Mouse (Mus musculus): ENCODE results near the gene Gm8439. TPM values are rescaled to one million over a fixed set of nuclear protein-coding genes. Genes with fewer than 3 reads are reported as not detected.

Gm8439 gene
- polyA plus RNA-seq, 1 experiment, result not detected

DNA sequence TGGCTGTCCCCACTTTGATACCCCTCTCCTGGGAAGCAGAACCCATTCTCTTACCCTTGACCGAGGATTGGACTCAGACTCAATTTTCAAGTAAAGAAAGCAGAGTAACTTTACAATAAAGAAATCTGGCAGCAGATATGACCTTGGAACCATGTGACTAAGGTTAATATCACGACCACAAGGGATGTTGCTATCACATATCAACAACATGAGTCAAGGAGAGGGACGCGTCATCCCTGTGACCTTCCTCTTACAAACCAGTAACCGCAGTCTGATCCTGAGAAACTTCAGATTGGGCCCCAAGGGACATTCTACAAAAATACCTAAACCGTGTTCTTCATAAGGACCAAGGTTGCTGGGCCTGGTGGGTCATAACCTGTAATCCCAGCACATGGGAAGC lies 39.2 kb downstream of the Gm8439 start:
- WGBS, result 91% methylated on average over 6 of the region's 6 CpGs
- H3K4me3 ChIP-seq (ENCODE audit: insufficient read depth, low read depth, low read length), result no peak overlapping the region
- no peaks in the 10 kb centered on the region for H3K4me1 ChIP-seq (ENCODE audit: control insufficient read depth, insufficient read depth, low read length)
- TF ChIP-seq CTCF (IDR thresholded peaks at IDR 0.05; ENCODE audit: insufficient read depth, low read depth, low read length) (no peak), POLR2A (IDR thresholded peaks at IDR 0.05; ENCODE audit: insufficient read depth, low read depth, low read length) (no peak)
- H3K27ac ChIP-seq (ENCODE audit: insufficient read depth, low read depth, low read length), result no peak overlapping the region

DNA sequence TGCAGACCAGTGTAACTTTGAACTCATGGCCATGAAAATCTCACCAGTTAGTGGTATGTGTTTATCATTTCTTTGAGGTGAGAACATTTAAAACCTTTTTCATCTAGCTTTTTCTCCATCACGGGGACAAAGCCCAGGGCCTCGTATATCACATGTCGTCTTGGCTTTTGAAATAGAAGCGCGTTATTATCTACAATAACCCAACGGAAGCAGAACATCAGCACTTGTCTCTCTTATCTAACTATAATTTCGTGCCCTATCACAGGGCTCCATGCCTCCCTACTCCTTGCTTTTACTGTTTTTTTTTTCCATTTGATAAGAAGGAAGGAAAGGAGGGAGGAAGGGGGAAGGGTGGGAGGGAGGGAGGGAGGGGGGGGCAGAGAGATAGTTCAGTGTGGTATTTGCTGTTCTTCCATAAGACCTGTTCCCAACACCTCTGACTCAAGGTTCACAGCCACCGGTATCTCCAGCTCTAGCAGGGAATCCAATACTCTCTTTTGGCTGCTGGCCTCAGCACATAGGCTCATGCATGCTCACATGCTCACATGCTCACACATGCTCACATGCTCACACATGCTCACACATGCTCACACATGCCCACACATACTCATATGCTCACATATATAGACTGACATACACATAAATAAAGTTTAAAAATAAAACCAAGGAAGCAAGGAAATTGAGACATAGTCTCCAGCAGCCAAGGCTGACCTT lies 41.8 kb downstream of the Gm8439 start:
- H3K4me3 ChIP-seq (ENCODE audit: insufficient read depth, low read depth, low read length), result no peak overlapping the region
- no peak overlapping the region for H3K27ac ChIP-seq (ENCODE audit: insufficient read depth, low read depth, low read length)
- 72% methylated on average over 8 of the region's 8 CpGs for WGBS
- no peaks in the 10 kb centered on the region for H3K4me1 ChIP-seq (ENCODE audit: control insufficient read depth, insufficient read depth, low read length)
- no peak for TF ChIP-seq POLR2A (IDR thresholded peaks at IDR 0.05; ENCODE audit: insufficient read depth, low read depth, low read length)
- TF ChIP-seq CTCF (IDR thresholded peaks at IDR 0.05; ENCODE audit: insufficient read depth, low read depth, low read length), result no peak

DNA sequence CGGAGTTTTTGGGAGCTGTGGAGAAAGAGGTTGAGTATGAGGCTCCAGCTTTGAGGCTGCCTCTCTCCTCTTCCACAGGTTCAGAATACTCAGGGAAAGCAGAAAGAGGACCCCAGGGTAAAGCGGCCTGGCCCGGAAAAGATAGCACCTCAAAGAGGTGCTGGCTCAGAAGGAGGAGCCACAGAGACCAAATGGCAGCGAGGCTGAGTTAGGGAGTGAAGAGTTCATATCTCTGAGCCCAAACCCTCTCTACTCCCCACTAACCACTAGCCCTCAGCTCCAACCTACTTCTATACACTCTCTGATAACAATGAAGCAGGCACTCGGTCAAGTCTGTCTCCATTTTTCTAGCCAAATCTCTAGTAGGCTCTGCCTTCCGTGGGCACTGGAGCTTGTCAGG lies 43.3 kb downstream of the Gm8439 start:
- H3K4me3 ChIP-seq (ENCODE audit: insufficient read depth, low read depth, low read length), result no peak overlapping the region
- no peaks in the 10 kb centered on the region for H3K4me1 ChIP-seq (ENCODE audit: control insufficient read depth, insufficient read depth, low read length)
- 86% methylated on average over 6 of the region's 6 CpGs for WGBS
- no peak overlapping the region for H3K27ac ChIP-seq (ENCODE audit: insufficient read depth, low read depth, low read length)
- no peak for TF ChIP-seq CTCF (IDR thresholded peaks at IDR 0.05; ENCODE audit: insufficient read depth, low read depth, low read length)
- no peak for TF ChIP-seq POLR2A (IDR thresholded peaks at IDR 0.05; ENCODE audit: insufficient read depth, low read depth, low read length)

DNA sequence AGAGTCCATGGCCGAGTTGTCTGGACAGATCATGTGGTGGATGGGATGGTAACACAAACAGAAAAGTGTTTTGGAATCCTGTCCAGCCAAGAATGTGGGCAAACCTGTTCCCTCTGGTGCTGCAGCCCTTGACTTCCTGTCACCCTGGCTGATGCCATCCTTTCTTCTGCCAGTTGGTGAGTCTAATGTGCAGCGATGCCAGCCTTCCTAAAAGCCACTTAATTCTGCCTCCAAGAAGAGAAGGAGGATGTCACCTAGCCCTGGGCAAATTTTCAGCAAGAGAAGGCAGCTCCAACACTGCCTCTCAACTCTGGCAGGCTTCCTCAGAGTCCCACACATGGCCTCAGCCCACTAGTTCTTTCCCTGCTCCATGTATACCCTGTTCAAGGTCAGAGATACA lies 46.8 kb downstream of the Gm8439 start:
- WGBS, result 80% methylated on average over 2 of the region's 2 CpGs

DNA sequence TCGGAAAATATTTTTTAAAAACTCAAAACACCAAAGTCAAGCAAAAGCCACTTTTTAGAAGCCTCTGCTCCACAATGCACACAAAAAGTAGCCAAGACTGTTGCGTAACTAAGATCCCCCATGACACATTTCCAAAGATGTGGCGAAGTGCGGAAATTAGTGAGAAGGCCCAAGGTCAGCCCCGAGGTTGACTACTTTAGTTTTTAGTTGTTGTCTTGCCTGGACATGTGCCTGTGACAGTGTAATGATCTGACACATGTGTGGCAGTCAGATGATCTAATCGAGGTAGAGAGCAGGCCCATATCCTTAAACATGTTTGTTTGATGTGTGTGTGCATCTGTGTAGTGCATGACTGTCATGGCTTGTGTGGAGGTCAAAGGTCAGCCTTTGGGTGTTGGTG lies 53.4 kb downstream of the Gm8439 start:
- Histone ChIP-seq H3K27ac (ENCODE audit: insufficient read depth, low read depth, low read length) (no peak overlapping the region), H3K4me1 (ENCODE audit: control insufficient read depth, insufficient read depth, low read length) (no peaks in the 10 kb centered on the region), H3K4me3 (ENCODE audit: insufficient read depth, low read depth, low read length) (no peak overlapping the region)
- WGBS, result 93% methylated on average over 6 of the region's 6 CpGs
- no peak for TF ChIP-seq POLR2A (IDR thresholded peaks at IDR 0.05; ENCODE audit: insufficient read depth, low read depth, low read length)
- TF ChIP-seq CTCF (IDR thresholded peaks at IDR 0.05; ENCODE audit: insufficient read depth, low read depth, low read length), result no peak

More for the DNA sequence above, 46.8 kb downstream of the Gm8439 start:
- no peak overlapping the region for H3K4me3 ChIP-seq (ENCODE audit: insufficient read depth, low read depth, low read length)
- TF ChIP-seq CTCF (IDR thresholded peaks at IDR 0.05; ENCODE audit: insufficient read depth, low read depth, low read length) (no peak), POLR2A (IDR thresholded peaks at IDR 0.05; ENCODE audit: insufficient read depth, low read depth, low read length) (no peak)
- H3K4me1 ChIP-seq (ENCODE audit: control insufficient read depth, insufficient read depth, low read length), result no peaks in the 10 kb centered on the region
- no peak overlapping the region for H3K27ac ChIP-seq (ENCODE audit: insufficient read depth, low read depth, low read length)

DNA sequence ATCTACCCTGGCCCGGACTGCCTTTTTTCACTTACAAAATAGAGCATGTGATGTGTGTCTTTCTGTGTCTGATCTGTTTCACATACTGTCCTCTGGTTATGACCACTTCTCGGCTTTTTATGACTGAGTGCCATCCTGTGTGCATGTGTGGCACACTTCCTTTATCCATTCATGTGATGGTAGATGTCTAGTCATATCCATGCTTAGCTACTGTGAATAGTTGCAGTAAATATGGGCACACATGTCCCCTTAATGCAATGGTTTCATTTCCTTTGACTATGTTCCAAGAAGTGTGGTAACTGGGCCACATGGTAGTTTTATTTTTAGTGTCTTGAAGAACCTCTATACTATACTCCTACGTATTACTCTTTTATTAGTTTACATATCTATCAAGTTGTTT lies 55.4 kb downstream of the Gm8439 start:
- TF ChIP-seq POLR2A (IDR thresholded peaks at IDR 0.05; ENCODE audit: insufficient read depth, low read depth, low read length) (no peak), CTCF (IDR thresholded peaks at IDR 0.05; ENCODE audit: insufficient read depth, low read depth, low read length) (no peak)
- H3K4me3 ChIP-seq (ENCODE audit: insufficient read depth, low read depth, low read length), result no peak overlapping the region
- H3K4me1 ChIP-seq (ENCODE audit: control insufficient read depth, insufficient read depth, low read length), result no peaks in the 10 kb centered on the region
- no peak overlapping the region for H3K27ac ChIP-seq (ENCODE audit: insufficient read depth, low read depth, low read length)
- WGBS, result 79% methylated on average over 3 of the region's 3 CpGs

DNA sequence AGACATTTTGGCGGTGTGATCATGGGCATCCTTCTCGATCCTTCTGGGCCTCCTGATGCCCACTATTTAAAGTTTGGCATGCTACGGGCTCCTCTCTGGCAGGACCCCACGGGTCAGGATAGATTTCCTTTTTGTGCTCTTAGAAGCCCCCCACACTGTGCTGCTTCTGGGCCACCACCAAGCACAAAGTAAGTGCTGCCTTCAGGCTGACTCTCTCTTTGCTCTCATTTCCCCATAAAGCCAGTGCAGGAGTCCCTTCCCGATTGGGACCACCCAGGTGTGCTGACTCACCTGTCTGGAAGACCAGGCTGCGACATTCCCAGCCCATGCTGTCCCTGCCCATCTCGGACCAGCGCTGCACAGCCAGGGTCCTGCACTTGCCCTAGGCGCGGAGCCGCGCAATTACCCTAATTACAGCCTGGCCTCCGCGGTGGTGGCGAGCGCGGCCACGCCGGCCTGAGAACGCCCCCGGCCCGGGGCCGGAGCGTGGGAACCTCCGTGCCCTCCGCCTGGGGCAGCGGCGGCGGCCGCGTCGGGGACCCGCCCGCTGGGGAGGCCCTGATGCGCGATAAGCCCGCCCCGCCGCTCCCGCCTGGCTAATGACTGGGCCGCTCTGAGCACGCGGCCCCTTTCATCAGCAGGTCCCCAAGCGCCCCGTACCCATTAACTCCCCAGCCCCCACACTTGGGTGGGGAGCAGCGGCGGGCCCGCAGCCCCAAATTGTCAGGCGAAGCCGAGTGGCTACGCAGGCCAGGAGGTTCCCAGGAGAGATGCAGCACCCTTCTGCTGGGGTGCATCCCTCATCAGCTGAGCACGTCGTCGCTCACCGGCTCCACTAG lies 61.0 kb downstream of the Gm8439 start:
- H3K27ac ChIP-seq (ENCODE audit: insufficient read depth, low read depth, low read length), result peak overlapping the region; percentile 9; the same call in 1 of the 2 replicates
- 4% methylated on average over 54 of the region's 55 CpGs for WGBS

DNA sequence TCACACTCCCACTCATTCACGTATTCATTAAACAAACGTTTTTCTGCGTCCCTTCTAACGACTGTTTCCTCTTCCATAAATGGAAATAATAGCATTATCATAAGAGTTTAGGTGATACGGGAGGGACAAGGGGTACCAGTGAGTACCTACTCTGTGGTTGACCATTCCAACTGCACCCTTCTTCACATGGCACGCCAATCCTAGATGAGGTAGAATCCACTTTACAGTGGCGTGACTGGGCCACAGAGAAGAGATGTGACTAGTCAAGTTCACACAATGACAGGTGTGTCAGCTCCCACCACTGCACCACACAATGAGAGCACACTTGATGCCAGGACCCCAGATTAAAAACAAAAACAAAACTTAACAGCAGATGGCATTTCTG lies 61.7 kb downstream of the Gm8439 start:
- Histone ChIP-seq H3K4me1 (ENCODE audit: control insufficient read depth, insufficient read depth, low read length) (peaks cover 8% of the 10 kb centered on the region), H3K27ac (ENCODE audit: insufficient read depth, low read depth, low read length) (no peak overlapping the region), H3K4me3 (ENCODE audit: insufficient read depth, low read depth, low read length) (peak overlapping the region; percentile 73)
- no peak for TF ChIP-seq CTCF (IDR thresholded peaks at IDR 0.05; ENCODE audit: insufficient read depth, low read depth, low read length)
- no peak for TF ChIP-seq POLR2A (IDR thresholded peaks at IDR 0.05; ENCODE audit: insufficient read depth, low read depth, low read length)
- WGBS, result 29% methylated on average over 7 of the region's 7 CpGs

More for the DNA sequence above, 61.0 kb downstream of the Gm8439 start:
- Histone ChIP-seq H3K4me3 (ENCODE audit: insufficient read depth, low read depth, low read length) (peak overlapping the region; percentile 73), H3K4me1 (ENCODE audit: control insufficient read depth, insufficient read depth, low read length) (peaks cover 8% of the 10 kb centered on the region)
- TF ChIP-seq POLR2A (IDR thresholded peaks at IDR 0.05; ENCODE audit: insufficient read depth, low read depth, low read length), result peak; percentile 27; the same call in 1 of the 2 replicates
- no peak for TF ChIP-seq CTCF (IDR thresholded peaks at IDR 0.05; ENCODE audit: insufficient read depth, low read depth, low read length)

DNA sequence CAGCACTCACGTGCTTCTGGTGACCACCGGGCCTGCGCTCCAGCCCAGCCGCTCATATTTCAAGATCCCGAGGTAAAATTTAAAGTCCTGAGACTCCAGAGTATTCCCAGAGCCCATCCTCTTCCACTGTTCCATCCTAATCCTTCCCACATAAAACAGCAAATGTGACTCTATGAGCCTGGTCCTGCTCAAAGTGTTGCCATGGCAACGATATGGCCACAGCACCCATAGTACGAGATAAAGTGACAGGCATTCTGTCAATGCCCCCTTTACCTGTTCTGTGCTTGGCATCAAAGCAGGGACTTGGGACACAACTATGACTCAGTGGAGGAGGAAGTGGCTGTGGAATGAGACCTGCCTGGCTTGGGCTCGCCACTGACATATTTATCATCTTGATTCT lies 67.4 kb downstream of the Gm8439 start:
- no peaks in the 10 kb centered on the region for H3K4me1 ChIP-seq (ENCODE audit: control insufficient read depth, insufficient read depth, low read length)
- no peak overlapping the region for H3K4me3 ChIP-seq (ENCODE audit: insufficient read depth, low read depth, low read length)
- WGBS, result 88% methylated on average over 8 of the region's 8 CpGs
- TF ChIP-seq CTCF (IDR thresholded peaks at IDR 0.05; ENCODE audit: insufficient read depth, low read depth, low read length), result no peak
- H3K27ac ChIP-seq (ENCODE audit: insufficient read depth, low read depth, low read length), result no peak overlapping the region

Other genes starting within 250 kb of the Gm8439 start
- not detected in 2 replicates for gene Scmh1, start 183.5 kb upstream of the Gm8439 start, polyA plus RNA-seq (2012; ENCODE audit: insufficient read depth, insufficient read length, low replicate concordance, missing spikeins)
- gene Slfnl1, start 56.5 kb upstream of the Gm8439 start, polyA plus RNA-seq (2012; ENCODE audit: insufficient read depth, insufficient read length, low replicate concordance, missing spikeins), result not detected in 2 replicates
- gene Ctps, start 18.5 kb upstream of the Gm8439 start, polyA plus RNA-seq (2012; ENCODE audit: insufficient read depth, insufficient read length, low replicate concordance, missing spikeins), result not detected in 2 replicates
- gene Cited4, start 77.8 kb downstream of the Gm8439 start, polyA plus RNA-seq (2012; ENCODE audit: insufficient read depth, insufficient read length, low replicate concordance, missing spikeins), result not detected in 2 replicates
- not detected in 2 replicates for gene Kcnq4, start 159.9 kb downstream of the Gm8439 start, polyA plus RNA-seq (2012; ENCODE audit: insufficient read depth, insufficient read length, low replicate concordance, missing spikeins)
- not detected in 2 replicates for gene Nfyc, start 242.8 kb downstream of the Gm8439 start, polyA plus RNA-seq (2012; ENCODE audit: insufficient read depth, insufficient read length, low replicate concordance, missing spikeins)